Mouse (Mus musculus) heart, postnatal 0 days (tissue): Measurements from ENCODE around the gene Flvcr2. TPM values are rescaled to one million over a fixed set of nuclear protein-coding genes. Genes with fewer than 3 reads are reported as not detected.

Source experiments
- ATAC-seq: fragments of 200-750 bp; cut with Nextera tagmentation; 2 replicates; pipeline ENCODE4 v1.8.0; 2017; ENCODE audit warnings: low read depth, moderate number of reproducible peaks, moderate library complexity; ENCODE audit not compliant: insufficient read depth
- DNase-seq: peaks from one replicate; pipeline ENCODE4 v3.0.0-alpha.2; 2016; ENCODE audit warnings: low spot score
- H3K27ac ChIP-seq: fragments of 300-500 bp; sonication (generic); 2 replicates; pipeline ENCODE4 v1.5.1; 2014; ENCODE audit warnings: low read depth, mild to moderate bottlenecking
- H3K27me3 ChIP-seq: fragments of 300-500 bp; sonication (generic); 2 replicates; pipeline ENCODE4 v1.6.1; 2014; ENCODE audit warnings: low read length, mixed read lengths; ENCODE audit not compliant: control insufficient read depth, insufficient read depth
- H3K36me3 ChIP-seq: fragments of 300-500 bp; sonication (generic); replicated peaks from 2 replicates; pipeline ENCODE4 v1.6.1; 2014; ENCODE audit warnings: low read length, mixed read lengths; ENCODE audit not compliant: control insufficient read depth, insufficient read depth
- H3K4me1 ChIP-seq: fragments of 300-500 bp; sonication (generic); 2 replicates; pipeline ENCODE4 v1.6.1; 2014; ENCODE audit warnings: antibody characterized with exemption; ENCODE audit not compliant: control insufficient read depth, insufficient read depth
- H3K4me2 ChIP-seq: fragments of 300-500 bp; sonication (generic); 2 replicates; pipeline ENCODE4 v1.6.1; 2014; ENCODE audit warnings: low read depth, mild to moderate bottlenecking, low read length, moderate library complexity
- H3K4me3 ChIP-seq: fragments of 300-500 bp; sonication (generic); 2 replicates; pipeline ENCODE4 v1.5.1; 2014; ENCODE audit warnings: low read depth, low read length
- H3K9ac ChIP-seq: fragments of 300-500 bp; sonication (generic); replicated peaks from 2 replicates; pipeline ENCODE4 v1.6.1; 2014; ENCODE audit warnings: low read depth, low read length, mixed read lengths
- H3K9me3 ChIP-seq: fragments of 300-500 bp; sonication (generic); replicated peaks from 2 replicates; pipeline ENCODE4 v1.6.1; 2016; ENCODE audit warnings: low read length; ENCODE audit not compliant: control insufficient read depth
- CTCF ChIP-seq: IDR thresholded peaks from 2 replicates; pipeline ENCODE4 v1.5.1; 2016; ENCODE audit warnings: antibody characterized with exemption, control low read depth, low read depth
- EP300 ChIP-seq: IDR thresholded peaks from 2 replicates; pipeline ENCODE4 v1.6.1; 2016; ENCODE audit warnings: antibody characterized with exemption, low read depth
- WGBS: fragments of 180-500 bp; shearing (Covaris S2); extraction: QIAGEN DNeasy Blood & Tissue Kit; methylation state at CpG from one replicate; pipeline ENCODE4 v1.1.7; 2014; 5-methylcytosine and 5-hydroxymethylcytosine counted together
- polyA plus RNA-seq: library from polyadenylated mRNA; unstranded; fragments of >200 nt; fragmentation: Nextera tagmentation; extraction: Ambion mirVana; gene quantifications from 2 replicates; pipeline ENCODE4 v1.2.1, GENCODE M21; 2015
- total RNA-seq: library from RNA; depleted of rRNA; stranded (reverse); fragments of >200 nt; gene quantifications from 2 replicates; pipeline ENCODE4 v1.2.3, GENCODE M21; 2014; ENCODE audit warnings: low replicate concordance

The Flvcr2 gene
- total and polyA plus RNA-seq, 2 experiments from 2014 or later, result 7.3 to 28.2 TPM

DNA sequence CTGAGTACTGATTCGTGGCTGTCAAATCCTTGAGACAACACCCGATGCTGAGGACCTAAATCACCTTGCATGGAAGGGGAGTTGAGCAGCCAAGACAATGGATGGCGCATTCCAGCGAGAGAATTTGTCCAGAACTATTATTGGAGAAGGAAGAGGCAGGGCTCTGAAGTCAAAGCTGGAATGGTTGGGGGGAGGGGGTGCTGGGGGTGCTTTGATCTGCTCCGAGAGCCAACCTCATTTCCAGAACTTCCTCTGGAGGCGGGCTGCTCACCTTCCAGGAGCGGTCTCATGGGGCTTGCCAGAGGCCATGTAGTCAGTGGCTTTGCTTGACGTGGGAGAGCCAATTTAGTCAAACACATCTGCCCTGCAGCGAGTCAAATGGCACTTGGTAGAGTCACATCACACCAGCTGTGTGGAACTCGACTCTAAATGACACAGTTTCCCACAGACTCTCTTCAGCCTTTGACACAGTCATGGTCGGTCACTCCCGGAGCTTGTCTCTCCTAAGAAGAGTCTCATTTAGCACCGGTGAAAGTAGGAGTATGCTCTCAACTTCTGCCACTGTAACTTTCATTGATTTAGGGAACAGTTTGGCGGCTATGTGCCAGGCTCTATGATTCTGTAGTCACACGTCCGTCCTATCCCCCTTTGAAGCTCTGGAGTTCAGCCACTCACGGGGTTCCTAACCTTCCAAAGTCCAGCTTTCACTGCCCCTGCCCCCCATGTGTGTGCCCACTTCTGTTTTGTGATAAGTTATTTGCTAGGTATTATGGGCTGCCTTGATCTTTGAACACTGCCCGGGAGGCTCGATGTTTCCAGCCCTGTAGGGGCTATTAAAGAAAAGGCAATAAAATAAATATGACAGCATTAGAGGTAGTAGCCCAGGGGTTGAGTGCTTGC is 38.8 kb downstream of the Flvcr2 start:
- H3K36me3 ChIP-seq, result no peaks in the 10 kb centered on the region
- no peaks in the 10 kb centered on the region for H3K4me1 ChIP-seq
- no peak overlapping the region for H3K4me2 ChIP-seq
- no peak overlapping the region for H3K27ac ChIP-seq
- H3K9me3 ChIP-seq, result no peaks in the 10 kb centered on the region
- H3K27me3 ChIP-seq, result no peaks in the 10 kb centered on the region
- TF ChIP-seq CTCF (no peak), EP300 (0 out of 2 replicates have a peak, but pooled peaks have one; percentile 22)
- WGBS, result 62% methylated on average over 19 of the region's 19 CpGs
- no peak overlapping the region for H3K9ac ChIP-seq
- ATAC-seq (no peak; the same call in 1 of the 2 replicates), DNase-seq (no peak)
- no peak overlapping the region for H3K4me3 ChIP-seq

GRCm38 (mm10) chr12:85792158-85792557 is 45.8 kb downstream of the Flvcr2 start:
- H3K4me2 ChIP-seq, result no peak overlapping the region
- no peaks in the 10 kb centered on the region for H3K9me3 ChIP-seq
- H3K36me3 ChIP-seq, result 0 out of 2 replicates have a peak, but pooled peaks cover 3% of the 10 kb centered on the region
- H3K4me1 ChIP-seq, result no peaks in the 10 kb centered on the region
- H3K27me3 ChIP-seq, result no peaks in the 10 kb centered on the region
- no peak overlapping the region for H3K9ac ChIP-seq
- DNase-seq (no peak), ATAC-seq (no peak)
- 75% methylated on average over 4 of the region's 4 CpGs for WGBS
- H3K4me3 ChIP-seq, result no peak overlapping the region
- TF ChIP-seq EP300, result no peak
- no peak for TF ChIP-seq CTCF
- H3K27ac ChIP-seq, result no peak overlapping the region

- no peak overlapping the region for H3K4me3 ChIP-seq
- WGBS, result 43% methylated on average over 6 of the region's 6 CpGs
- no peak for TF ChIP-seq EP300
- 0 out of 2 replicates have a peak, but pooled peaks cover 3% of the 10 kb centered on the region for H3K36me3 ChIP-seq
- H3K27ac ChIP-seq, result no peak overlapping the region
- no peaks in the 10 kb centered on the region for H3K4me1 ChIP-seq
- no peaks in the 10 kb centered on the region for H3K9me3 ChIP-seq
- H3K27me3 ChIP-seq, result no peaks in the 10 kb centered on the region
- peak; percentile 22 for DNase-seq
- ATAC-seq, result no peak
- no peak overlapping the region for H3K9ac ChIP-seq
- H3K4me2 ChIP-seq, result no peak overlapping the region
Observed at GRCm38 (mm10) chr12:85792821-85793346, 46.5 kb downstream of the Flvcr2 start.

DNA sequence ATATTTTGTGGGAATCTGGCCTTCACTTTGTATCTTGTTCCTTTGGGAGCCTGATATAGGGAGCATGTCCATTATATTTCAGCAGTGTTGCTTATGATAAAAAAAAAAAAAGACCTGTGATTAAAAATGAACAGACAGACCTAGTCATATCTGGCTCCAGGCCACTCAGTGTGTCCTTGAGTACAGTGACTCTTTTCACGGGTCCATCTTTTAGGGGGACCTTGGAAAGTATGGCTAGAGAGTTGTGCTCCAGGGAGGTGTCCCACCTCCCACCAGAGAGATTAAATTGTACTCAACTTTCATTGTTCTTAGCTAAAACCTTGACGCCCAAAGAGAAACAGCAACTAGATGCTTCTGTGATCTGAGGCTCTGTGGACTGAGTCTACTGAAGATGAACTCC is 47.8 kb downstream of the Flvcr2 start:
- Histone ChIP-seq H3K9ac (no peak overlapping the region), H3K36me3 (0 out of 2 replicates have a peak, but pooled peaks cover 3% of the 10 kb centered on the region), H3K4me3 (no peak overlapping the region), H3K27me3 (no peaks in the 10 kb centered on the region), H3K27ac (no peak overlapping the region), H3K4me2 (no peak overlapping the region), H3K9me3 (no peaks in the 10 kb centered on the region), H3K4me1 (no peaks in the 10 kb centered on the region)
- no peak for DNase-seq
- ATAC-seq, result no peak
- WGBS, result 54% methylated on average over 2 of the region's 2 CpGs
- TF ChIP-seq EP300, result no peak
- no peak for TF ChIP-seq CTCF

DNA sequence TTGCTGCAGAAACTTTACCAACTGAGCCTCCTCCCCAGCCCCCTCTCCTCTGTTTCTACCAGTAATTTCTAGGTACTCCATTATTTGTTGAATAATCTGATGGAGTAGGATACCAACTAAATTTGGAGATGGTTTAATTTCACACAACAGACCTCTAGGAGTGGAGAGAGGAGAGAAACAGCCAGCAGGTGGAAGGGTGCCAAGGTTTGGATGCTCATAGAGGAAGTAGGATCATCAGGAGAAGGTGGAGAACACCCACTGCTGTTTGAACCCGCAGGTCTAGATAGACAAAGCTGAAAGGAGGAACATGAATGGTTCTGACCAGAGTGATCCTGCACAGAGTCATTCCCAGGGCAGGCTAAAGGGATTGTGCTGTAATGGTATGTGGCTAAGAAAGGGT is 49.2 kb downstream of the Flvcr2 start:
- Histone ChIP-seq H3K9ac (no peak overlapping the region), H3K4me3 (no peak overlapping the region), H3K27me3 (no peaks in the 10 kb centered on the region), H3K4me2 (no peak overlapping the region), H3K27ac (no peak overlapping the region), H3K36me3 (0 out of 2 replicates have a peak, but pooled peaks cover 2% of the 10 kb centered on the region), H3K4me1 (no peaks in the 10 kb centered on the region), H3K9me3 (no peaks in the 10 kb centered on the region)
- no peak for TF ChIP-seq CTCF
- TF ChIP-seq EP300, result no peak
- 56% methylated on average over 1 of the region's 1 CpGs for WGBS
- ATAC-seq, result no peak
- no peak for DNase-seq
